Mouse (Mus musculus) yolk sac, embryonic 10.5 days (tissue): Measurements from ENCODE around the gene Ccdc146.
A peak's percentile ranks its signal among the peaks of the same experiment; 100 is the strongest.
"Not testable (repeated sequence)": the region's sequence is repeated elsewhere in the genome, so short reads cannot be mapped to it uniquely, and the experiment has no call there.

Experiments used
- DNase-seq: peaks from one replicate; pipeline ENCODE4 v3.0.0-alpha.2; 2017; ENCODE audit warnings: low spot score

The Ccdc146 gene

GRCm38 (mm10) chr5:21386432-21386831, 38.0 kb downstream of the Ccdc146 start:
- no peak for DNase-seq

GRCm38 (mm10) chr5:21384976-21385375, 39.5 kb downstream of the Ccdc146 start:
- DNase-seq: no peak

GRCm38 (mm10) chr5:21384252-21384960, 40.1 kb downstream of the Ccdc146 start:
- no peak for DNase-seq

- DNase-seq: no peak
Observed at GRCm38 (mm10) chr5:21383392-21384251, 40.9 kb downstream of the Ccdc146 start.

- no peak for DNase-seq
Observed at GRCm38 (mm10) chr5:21382678-21383077, 41.8 kb downstream of the Ccdc146 start.

GRCm38 (mm10) chr5:21381986-21382385, 42.5 kb downstream of the Ccdc146 start:
- no peak for DNase-seq

GRCm38 (mm10) chr5:21378397-21378796, 46.1 kb downstream of the Ccdc146 start:
- no peak for DNase-seq

GRCm38 (mm10) chr5:21376935-21377334, 47.5 kb downstream of the Ccdc146 start:
- DNase-seq: no peak

GRCm38 (mm10) chr5:21373180-21373518, 51.3 kb downstream of the Ccdc146 start:
- DNase-seq: no peak

- peak; percentile 44 for DNase-seq
Observed at GRCm38 (mm10) chr5:21372493-21373179, 51.8 kb downstream of the Ccdc146 start, which contains the start of gene Fgl2. TSS of gene Fgl2 (plus strand) at chr5:21372642.

- DNase-seq: no peak
Observed at GRCm38 (mm10) chr5:21371920-21372319, 52.6 kb downstream of the Ccdc146 start.

GRCm38 (mm10) chr5:21370218-21370947, 54.1 kb downstream of the Ccdc146 start:
- no peak for DNase-seq

- no peak for DNase-seq
Observed at GRCm38 (mm10) chr5:21367514-21367913, 57.0 kb downstream of the Ccdc146 start.

- DNase-seq: no peak
Observed at GRCm38 (mm10) chr5:21366338-21367053, 58.0 kb downstream of the Ccdc146 start.

GRCm38 (mm10) chr5:21363343-21363742, 61.1 kb downstream of the Ccdc146 start:
- no peak for DNase-seq

- DNase-seq: no peak
Observed at GRCm38 (mm10) chr5:21358648-21359047, 65.8 kb downstream of the Ccdc146 start.

- DNase-seq: no peak
Observed at GRCm38 (mm10) chr5:21351678-21352077, 72.8 kb downstream of the Ccdc146 start.

GRCm38 (mm10) chr5:21348366-21348765, 76.1 kb downstream of the Ccdc146 start:
- DNase-seq: no peak

- DNase-seq: not testable (repeated sequence)
Observed at GRCm38 (mm10) chr5:21342265-21342664, 82.2 kb downstream of the Ccdc146 start.

GRCm38 (mm10) chr5:21332119-21332518, 92.4 kb downstream of the Ccdc146 start:
- DNase-seq: no peak

GRCm38 (mm10) chr5:21331656-21332055, 92.8 kb downstream of the Ccdc146 start:
- no peak for DNase-seq
